Mouse (Mus musculus) adrenal gland, adult (tissue): ENCODE measurements around the gene Hspb9.

ENCODE experiments used
- DNase-seq, 2 experiments: peaks; one replicate each; pipeline ENCODE4 v3.0.0; 2022 to 2023; ENCODE audit warnings: low spot score in 1 of 2; ENCODE audit not compliant: inconsistent age in 2 of 2

Hspb9 gene

GRCm38 (mm10) chr11:100728601-100729000 is 15.0 kb downstream of the Hspb9 start:
- no peak for DNase-seq

DNA sequence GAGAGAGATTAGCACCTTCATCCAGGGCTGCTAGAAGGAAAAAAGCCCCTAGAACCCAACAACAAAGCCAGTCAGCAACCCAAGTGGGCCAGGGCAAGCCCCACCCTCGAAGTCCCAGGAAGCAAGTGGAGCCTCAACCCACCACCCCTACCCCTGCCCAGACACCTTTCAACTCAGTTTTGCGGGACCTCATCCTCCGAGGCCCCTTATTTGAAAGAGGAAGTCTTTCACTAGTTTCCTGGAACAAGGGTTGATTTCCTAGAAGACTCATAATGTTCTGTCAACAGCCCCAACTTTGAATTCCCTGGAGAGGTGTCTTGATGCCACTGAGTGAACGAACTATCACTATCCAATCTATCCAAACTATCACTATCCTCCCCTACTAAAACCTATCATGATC is 16.3 kb downstream of the Hspb9 start:
- peak in 1 of 2 experiments; percentile 26 for DNase-seq

GRCm38 (mm10) chr11:100730477-100731205 is 17.0 kb downstream of the Hspb9 start:
- DNase-seq: no peak

DNA sequence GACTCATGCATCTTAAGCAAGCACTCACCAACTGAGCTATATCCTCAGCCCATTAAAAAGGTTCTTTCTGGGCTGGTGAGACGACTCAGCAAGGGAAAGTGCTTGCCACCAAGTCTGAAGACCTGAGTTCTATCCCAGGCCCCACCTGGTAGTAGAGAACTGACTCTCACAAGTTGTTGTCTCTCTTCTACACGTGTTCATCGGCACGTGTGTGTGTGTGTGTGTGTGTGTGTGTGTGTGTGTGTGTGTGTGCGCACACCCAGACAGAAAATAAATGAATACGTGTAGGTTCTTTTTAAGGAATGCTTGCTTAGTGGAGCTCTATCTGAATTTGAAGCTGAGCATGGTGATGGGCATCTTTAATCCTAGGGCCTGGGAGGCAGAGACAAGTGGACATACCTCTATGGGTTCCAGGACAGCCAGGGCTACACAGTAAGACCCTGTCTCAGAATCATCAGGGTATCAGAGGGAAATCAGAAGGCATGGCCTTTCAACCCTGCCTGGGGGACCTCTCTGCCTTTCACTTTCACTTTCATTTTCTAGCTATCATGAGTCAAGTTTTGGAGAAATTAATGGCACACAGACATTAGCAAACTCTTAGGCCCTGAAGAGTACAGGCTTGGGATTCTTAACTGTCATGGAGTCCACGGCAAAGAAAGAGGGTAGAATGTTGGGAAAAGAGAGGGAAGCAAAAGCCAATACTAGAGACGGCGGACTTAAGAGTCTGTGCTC is 21.6 kb downstream of the Hspb9 start:
- DNase-seq: no peak

DNA sequence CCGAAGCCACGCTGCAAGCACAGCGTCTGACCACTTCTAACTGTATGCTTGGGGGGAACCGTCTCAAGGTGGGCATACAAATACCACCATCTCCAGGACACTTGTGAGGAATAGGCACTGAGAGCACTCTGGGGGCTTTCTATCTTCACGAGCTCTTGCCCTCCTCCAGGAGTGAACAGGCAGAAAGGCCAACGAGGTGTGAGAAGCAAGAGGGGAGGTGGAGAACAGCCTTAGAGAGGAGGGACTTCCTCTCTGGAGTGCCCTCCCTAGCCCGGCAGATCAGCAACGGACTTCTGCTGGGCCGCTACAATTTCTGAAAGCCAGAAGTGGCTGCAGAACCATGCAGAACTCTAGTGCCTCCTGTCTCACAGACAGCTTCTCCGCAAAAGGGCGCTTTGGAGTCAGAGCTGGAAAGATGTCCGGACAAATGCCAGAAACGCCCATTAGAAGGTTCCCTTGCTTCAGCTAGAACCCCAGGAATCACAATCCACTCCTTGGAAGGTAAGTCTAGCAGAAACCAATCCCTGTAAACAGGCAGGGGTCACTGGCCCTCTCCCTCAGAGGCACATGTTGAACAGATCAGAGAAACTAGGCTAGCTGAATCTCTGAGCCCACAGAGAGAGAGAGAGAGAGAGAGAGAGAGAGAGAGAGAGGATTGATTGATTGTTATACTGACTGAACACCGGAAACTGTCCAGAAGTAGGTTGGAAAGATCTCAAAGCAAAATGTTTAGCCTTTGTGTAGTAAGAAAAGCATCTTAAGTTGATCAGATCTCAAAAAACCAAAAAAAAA is 22.5 kb downstream of the Hspb9 start:
- DNase-seq: peak in 1 of 2 experiments; percentile 62

DNA sequence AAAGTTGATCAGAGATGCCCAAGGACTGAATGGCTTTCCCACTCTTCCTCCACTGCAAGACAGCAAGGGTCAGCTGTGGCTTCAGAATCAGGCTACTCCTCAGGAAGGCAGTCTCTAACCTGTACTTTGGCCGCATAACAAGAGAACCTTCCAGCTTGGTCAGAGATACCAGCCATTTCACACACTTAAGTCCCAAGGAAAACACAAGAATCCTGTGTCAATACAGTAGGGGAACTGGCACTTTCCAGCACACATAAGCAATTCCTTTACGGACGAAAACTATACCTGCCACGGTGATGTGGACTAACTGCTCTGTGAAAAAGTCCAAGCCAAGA is 23.1 kb downstream of the Hspb9 start:
- DNase-seq: no peak

GRCm38 (mm10) chr11:100737105-100737733 is 23.6 kb downstream of the Hspb9 start:
- DNase-seq: no peak

DNA sequence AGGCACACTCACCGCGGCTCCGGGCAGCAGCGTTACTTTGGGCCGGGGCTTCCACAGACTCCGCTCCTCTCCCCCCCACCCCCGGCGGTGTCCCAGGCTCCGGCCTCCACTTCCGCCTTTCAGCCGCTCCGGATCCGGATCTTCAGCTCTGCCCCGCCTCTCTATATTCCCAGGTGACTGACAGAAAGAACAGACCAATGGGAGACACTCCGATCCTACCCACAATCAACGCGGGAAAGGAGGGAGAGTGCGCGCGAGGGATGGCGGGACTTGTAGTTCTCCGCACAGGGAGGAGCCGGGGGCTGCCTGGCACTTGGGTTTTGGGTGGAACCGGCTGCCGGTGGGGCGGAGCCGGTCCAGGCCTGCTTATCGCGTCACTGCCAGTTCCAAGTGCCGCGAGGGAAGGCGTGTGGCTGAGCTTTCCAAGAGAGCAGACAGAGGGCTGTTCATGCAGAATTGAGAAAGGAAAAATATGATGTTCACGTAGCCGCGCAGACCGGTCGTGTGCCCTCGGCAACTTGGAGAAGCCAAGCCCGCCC is 24.5 kb downstream of the Hspb9 start, which contains the start of gene Rab5c:
TSS of gene Rab5c (minus strand) at position 150 of the 539 bp plus-strand sequence.
- peak; percentile 99 to 100 for DNase-seq

DNA sequence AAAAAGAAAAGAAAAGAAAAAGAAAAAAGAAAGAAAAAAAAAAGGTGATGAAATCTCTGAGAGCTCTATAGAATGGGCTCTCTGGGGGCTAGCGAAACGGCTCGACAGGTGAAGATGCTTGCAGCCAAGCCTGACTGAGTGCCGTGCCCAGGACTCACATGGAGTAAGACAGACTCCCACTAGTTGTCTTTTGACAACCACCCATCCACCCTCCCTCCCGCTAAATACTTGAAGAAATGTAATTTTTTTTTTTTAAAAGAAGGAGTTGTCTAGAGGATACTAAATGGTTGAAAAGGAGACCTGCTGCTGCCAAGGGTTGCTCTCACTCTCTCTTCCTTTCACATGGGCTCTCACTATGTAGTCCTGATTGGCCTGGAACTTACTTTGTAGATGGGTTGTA is 25.1 kb downstream of the Hspb9 start:
- DNase-seq: no peak

DNA sequence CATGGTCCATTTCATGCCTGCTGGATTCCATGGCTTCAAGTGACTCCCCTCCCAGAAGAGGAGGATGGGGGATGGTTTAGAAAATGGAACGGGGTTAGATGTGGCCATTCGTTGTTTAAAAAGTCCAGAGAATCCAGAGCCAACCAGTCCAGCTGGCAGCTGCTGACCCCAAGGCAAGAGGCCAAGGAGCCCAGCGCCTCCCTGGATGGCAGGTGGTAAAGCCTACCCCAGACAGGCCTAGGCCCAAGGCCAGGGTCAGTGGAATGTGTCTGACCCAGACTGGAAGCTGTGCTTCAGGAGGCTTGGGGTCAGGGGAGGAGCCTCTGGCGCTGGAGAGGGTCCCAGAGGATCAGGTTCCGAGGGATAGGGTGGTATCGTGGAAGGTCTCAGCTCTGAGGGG is 27.7 kb downstream of the Hspb9 start:
- DNase-seq: no peak

GRCm38 (mm10) chr11:100745085-100745484 is 31.4 kb downstream of the Hspb9 start:
- DNase-seq: peak; percentile 54 to 79

DNA sequence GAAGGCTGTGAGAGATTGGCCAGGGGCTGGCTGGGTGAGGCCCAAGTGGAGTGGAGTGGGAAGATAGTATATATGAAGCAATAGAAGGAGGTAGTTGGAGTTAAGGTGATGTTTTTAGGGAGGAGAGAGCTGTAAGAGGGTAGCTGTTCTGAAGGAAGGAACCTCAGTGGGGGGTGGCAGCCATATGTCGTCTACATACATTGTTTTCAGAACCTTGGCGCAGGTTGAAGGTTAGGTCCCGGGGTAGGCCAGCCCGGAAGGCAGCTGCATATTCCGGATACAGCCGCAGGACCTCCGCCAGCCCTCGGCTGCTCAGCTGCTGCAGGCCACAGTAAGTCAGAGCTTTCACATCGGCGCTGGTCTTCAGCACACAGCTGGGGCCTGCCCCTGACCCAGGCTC is 32.9 kb downstream of the Hspb9 start:
- no peak for DNase-seq

DNA sequence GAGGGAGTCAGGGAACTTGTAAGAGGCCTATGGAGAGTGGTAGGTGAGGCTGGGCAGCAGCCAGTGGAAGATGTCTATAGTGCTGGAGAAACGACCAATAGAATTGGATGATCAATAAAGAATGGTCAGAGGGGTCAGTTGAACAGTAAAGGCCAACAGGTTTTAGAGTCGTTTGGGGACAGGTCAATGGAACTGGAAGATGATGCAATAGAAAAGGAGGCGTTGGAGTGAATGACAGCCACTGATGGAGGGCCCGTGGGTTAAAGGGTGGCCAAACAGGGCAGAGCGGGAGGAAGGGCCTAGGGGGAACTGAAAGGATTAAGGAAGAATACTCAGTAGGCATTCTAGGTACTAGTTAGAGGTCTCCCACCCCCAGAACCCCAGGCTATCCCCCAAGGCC is 33.5 kb downstream of the Hspb9 start:
- DNase-seq: no peak

- DNase-seq: no peak
Observed at GRCm38 (mm10) chr11:100748620-100749019, 35.0 kb downstream of the Hspb9 start.

GRCm38 (mm10) chr11:100749469-100749868 is 35.8 kb downstream of the Hspb9 start:
- DNase-seq: peak in 1 of 2 experiments; percentile 55

GRCm38 (mm10) chr11:100750127-100750526 is 36.5 kb downstream of the Hspb9 start:
- DNase-seq: no peak

DNA sequence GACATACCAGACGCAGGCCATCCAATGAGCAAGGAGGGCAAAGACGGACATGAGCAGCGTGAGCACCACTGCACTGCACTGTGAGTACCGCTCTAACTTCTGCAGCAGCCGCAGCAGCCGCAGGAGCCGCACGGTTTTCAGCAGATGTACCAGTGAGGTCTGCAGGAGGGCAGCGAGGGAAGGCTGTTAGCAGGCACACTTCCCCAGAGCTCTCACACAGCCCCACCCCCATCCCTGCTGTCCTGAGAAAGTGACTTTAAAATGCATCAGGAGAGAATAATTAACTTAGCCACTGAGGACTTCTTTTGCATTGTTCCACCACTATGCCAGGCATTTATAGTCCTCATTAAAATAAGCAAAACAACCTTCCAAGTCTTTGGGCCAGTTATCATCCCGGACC is 38.6 kb downstream of the Hspb9 start:
- no peak for DNase-seq

DNA sequence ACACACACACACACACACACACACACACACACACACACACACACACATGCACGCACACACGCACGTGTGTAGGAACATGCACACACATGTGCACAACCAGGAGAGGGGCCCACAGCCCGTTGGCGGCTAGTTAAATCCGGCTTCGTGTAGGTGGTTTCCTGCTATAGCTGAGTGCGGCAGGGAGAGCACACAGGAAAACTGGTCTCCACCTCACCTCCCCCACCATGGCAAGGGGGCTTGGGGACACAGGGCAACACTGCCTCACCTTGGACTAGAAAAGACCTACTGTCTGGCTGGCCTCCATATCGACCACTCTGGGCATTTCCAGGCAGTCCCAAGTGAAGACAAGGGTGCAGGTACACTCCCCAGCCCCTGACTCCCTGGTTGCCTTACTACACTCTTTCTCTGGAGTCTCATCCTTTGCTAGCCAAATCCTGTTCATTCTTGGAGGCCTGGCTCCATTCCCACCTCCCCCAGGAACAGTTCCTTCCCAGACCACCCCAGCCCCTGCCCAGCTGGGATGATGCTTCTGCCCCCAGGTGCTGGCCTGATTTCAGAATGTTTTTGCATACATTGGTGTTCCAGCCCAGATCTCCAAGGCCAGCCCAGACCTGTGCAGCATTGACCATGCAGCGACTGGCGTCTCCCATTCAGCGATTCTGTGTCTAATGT is 40.5 kb downstream of the Hspb9 start:
- DNase-seq: no peak

- DNase-seq: no peak
Observed at GRCm38 (mm10) chr11:100754693-100755057, 41.0 kb downstream of the Hspb9 start.

- DNase-seq: no peak
Observed at GRCm38 (mm10) chr11:100756476-100756875, 42.8 kb downstream of the Hspb9 start.

- DNase-seq: no peak
Observed at GRCm38 (mm10) chr11:100757566-100757965, 43.9 kb downstream of the Hspb9 start.
